Mouse (Mus musculus) G1E (cell line): ENCODE data around the gene Ube2c. TPM values are rescaled to one million over a fixed set of nuclear protein-coding genes. Genes with fewer than 3 reads are reported as not detected.

Experiments used
- ATAC-seq: 2 replicates; pipeline ENCODE4 v1.8.0; 2016; ENCODE audit warnings: mild to moderate bottlenecking; ENCODE audit not compliant: insufficient number of reproducible peaks, poor library complexity, low FRiP score, severe bottlenecking; ENCODE audit errors: extremely low read depth
- DNase-seq: peaks from one replicate; pipeline ENCODE4 v3.0.0; 2012; ENCODE audit warnings: low spot score
- H3K27me3 ChIP-seq: 2 replicates; pipeline ENCODE4 v1.6.1; 2012; ENCODE audit warnings: mild to moderate bottlenecking, low read length, inconsistent platforms; ENCODE audit not compliant: insufficient read depth
- H3K36me3 ChIP-seq: replicated peaks from 2 replicates; pipeline ENCODE3; 2012; ENCODE audit warnings: mild to moderate bottlenecking, inconsistent platforms
- H3K4me1 ChIP-seq: 2 replicates; pipeline ENCODE4 v1.6.1; 2012; ENCODE audit warnings: low read depth, low read length, inconsistent platforms, mixed read lengths; ENCODE audit not compliant: insufficient read depth
- H3K4me3 ChIP-seq: 2 replicates; pipeline ENCODE4 v1.5.1; 2012; ENCODE audit warnings: low read depth, mild to moderate bottlenecking, inconsistent platforms, low read length, moderate library complexity, mixed read lengths
- H3K9me3 ChIP-seq: replicated peaks from 2 replicates; pipeline ENCODE4 v1.6.1; 2012; ENCODE audit warnings: inconsistent platforms
- CTCF ChIP-seq: IDR thresholded peaks from 2 replicates; pipeline ENCODE4 v1.5.1; 2012; ENCODE audit warnings: low read depth, low read length, inconsistent platforms, mixed read lengths
- GATA1 ChIP-seq: IDR thresholded peaks from 2 replicates; pipeline ENCODE4 v1.6.1; 2012; ENCODE audit warnings: borderline replicate concordance, low read length, inconsistent platforms, mixed read lengths
- GATA2 ChIP-seq: IDR thresholded peaks from 2 replicates; pipeline ENCODE4 v1.6.1; 2012; ENCODE audit warnings: low read depth, low read length, inconsistent platforms, borderline replicate concordance
- POLR2AphosphoS5 ChIP-seq: IDR thresholded peaks from 2 replicates; pipeline ENCODE4 v1.6.1; 2012; ENCODE audit warnings: low read depth, low read length, inconsistent platforms; ENCODE audit not compliant: insufficient replicate concordance
- TAL1 ChIP-seq: conservative IDR thresholded peaks from 2 replicates; pipeline ENCODE4 v1.6.1; 2012; ENCODE audit warnings: low read depth, low read length, inconsistent platforms, mixed read lengths
- polyA plus RNA-seq: library from polyadenylated mRNA; stranded (reverse); fragments of >175 nt; gene quantifications from 2 replicates; pipeline ENCODE4 v1.2.3, GENCODE M21; 2012
- total RNA-seq, 2 experiments: library from RNA; stranded (forward) in 1 of 2; stranded (reverse) in 1 of 2; fragments of 200-1000 nt in 1 of 2; fragments of >200 nt in 1 of 2; fragmentation: Nextera tagmentation in 1 of 2; gene quantifications; 2 replicates each; pipeline ENCODE4 v1.2.3; 2014 to 2017

The Ube2c gene
- total and polyA plus RNA-seq, 3 experiments, result 102 to 411 (median 127) TPM

DNA sequence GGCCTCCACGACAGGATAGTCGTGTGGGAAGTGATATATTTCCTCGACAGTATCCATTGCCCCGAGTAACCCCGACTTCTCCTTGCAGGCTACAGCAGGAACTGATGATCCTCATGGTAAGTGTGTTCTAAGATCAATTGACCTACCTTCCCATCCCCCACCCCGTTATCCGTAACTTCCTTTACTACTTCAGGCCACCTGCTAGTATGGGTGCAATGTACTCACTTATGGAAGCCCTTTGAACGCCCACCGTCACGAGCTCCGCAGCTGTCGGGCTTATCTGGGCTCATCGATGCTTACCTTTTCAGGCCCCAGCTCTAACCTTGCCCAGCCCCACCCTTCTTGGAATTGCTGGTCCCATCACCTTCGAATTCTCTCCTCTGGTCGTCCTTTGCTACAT is 581 bp downstream of the Ube2c start:
- Histone ChIP-seq H3K36me3 (peaks cover 66% of the 10 kb centered on the region), H3K27me3 (no peaks in the 10 kb centered on the region), H3K4me3 (peak overlapping the region; percentile 75), H3K9me3 (no peaks in the 10 kb centered on the region), H3K4me1 (peaks cover 55% of the 10 kb centered on the region)
- peak; percentile 23 for DNase-seq
- no peak for TF ChIP-seq TAL1
- no peak for TF ChIP-seq GATA1
- TF ChIP-seq POLR2AphosphoS5, result no peak
- TF ChIP-seq CTCF, result no peak
- TF ChIP-seq GATA2, result no peak
- ATAC-seq, result no peak

DNA sequence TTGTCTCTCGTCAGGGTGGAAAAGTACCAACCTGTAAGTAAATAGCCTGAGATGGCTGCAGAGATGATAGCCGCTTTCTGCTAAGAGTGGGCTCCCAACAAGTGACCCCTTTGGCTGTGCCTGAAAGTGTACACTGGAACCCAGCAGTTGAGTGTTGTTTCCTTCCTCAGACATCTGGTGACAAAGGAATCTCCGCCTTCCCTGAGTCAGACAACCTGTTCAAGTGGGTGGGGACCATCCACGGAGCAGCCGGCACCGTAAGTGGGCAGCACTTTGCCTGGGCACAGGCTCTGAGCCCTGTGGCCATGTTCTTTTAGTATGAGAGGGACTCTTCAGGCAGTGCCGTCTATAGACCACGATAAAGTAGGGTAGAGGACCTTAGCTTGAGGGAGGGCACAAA is 1.4 kb downstream of the Ube2c start:
- DNase-seq (no peak), ATAC-seq (no peak)
- H3K4me1 ChIP-seq, result peaks cover 55% of the 10 kb centered on the region
- H3K27me3 ChIP-seq, result no peaks in the 10 kb centered on the region
- peak overlapping the region; percentile 75 for H3K4me3 ChIP-seq
- peaks cover 58% of the 10 kb centered on the region for H3K36me3 ChIP-seq
- no peaks in the 10 kb centered on the region for H3K9me3 ChIP-seq
- TF ChIP-seq GATA2 (no peak), CTCF (no peak), TAL1 (no peak), POLR2AphosphoS5 (no peak), GATA1 (no peak)

DNA sequence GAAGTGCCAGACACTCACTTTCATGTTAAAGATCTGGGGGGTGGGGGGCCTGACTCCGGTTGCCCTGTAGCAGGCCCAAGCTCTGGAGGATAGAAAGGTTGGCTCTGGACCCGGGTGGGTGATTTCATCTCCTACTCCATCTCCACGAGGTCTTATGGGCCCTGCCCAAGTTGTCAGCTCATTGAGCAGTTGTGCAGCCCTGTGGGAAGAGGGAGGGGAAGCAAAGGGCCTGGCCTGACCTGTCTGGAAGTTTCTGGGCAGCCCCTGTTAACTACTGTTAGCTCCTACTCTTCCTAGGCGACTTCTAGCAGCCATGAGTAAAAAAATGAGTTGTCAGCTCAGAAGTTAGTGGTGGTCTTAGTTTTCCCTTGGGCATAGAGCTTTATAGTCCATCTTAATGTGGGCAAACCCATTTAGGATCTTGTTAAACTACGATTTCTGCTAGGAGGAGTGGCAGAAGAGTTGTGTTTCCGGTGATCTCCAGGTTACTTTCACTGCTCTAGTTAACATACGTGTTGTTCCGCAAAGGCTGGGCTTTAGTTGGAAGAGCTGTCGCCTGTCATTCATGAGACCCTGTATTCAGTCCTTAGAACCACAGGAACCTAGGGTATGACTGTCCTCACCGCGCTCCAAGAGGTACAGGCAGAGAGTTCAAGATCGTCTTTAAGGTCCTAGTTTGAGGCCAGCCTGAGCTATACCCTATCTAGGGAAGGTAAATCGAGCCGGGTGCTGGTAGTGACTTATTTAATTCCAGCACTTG is 3.7 kb downstream of the Ube2c start:
- ATAC-seq (no peak), DNase-seq (no peak)
- peaks cover 21% of the 10 kb centered on the region for H3K27me3 ChIP-seq
- H3K9me3 ChIP-seq, result no peaks in the 10 kb centered on the region
- H3K36me3 ChIP-seq, result peaks cover 35% of the 10 kb centered on the region
- peaks cover 49% of the 10 kb centered on the region for H3K4me1 ChIP-seq
- H3K4me3 ChIP-seq, result no peak overlapping the region
- TF ChIP-seq TAL1 (no peak), GATA1 (no peak), CTCF (no peak), POLR2AphosphoS5 (no peak), GATA2 (no peak)

DNA sequence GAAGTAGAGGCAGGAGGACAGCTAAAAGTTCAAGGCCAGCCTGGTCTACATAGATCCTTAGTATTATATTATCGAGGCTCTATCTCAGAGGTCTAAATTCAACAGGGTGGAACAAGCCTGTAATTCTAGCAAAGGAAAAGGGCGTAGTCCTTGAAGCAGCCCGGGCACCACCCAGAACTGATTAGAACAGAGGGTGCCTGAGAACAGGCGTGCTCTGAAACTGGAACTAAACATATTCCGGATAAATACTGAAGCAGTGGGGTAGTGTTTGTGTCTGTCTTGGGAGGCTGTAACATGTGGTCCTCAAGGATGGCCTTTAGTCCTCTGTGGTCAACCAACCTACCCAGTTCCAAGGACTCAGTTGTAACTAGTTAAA is 4.3 kb downstream of the Ube2c start:
- H3K36me3 ChIP-seq, result peaks cover 33% of the 10 kb centered on the region
- H3K9me3 ChIP-seq, result no peaks in the 10 kb centered on the region
- ATAC-seq (no peak), DNase-seq (no peak)
- no peak overlapping the region; the same call in 1 of the 2 replicates for H3K4me3 ChIP-seq
- H3K27me3 ChIP-seq, result peaks cover 27% of the 10 kb centered on the region
- TF ChIP-seq CTCF (no peak), TAL1 (no peak), GATA2 (no peak), POLR2AphosphoS5 (no peak; the same call in 1 of the 2 replicates), GATA1 (no peak)
- H3K4me1 ChIP-seq, result peaks cover 48% of the 10 kb centered on the region

DNA sequence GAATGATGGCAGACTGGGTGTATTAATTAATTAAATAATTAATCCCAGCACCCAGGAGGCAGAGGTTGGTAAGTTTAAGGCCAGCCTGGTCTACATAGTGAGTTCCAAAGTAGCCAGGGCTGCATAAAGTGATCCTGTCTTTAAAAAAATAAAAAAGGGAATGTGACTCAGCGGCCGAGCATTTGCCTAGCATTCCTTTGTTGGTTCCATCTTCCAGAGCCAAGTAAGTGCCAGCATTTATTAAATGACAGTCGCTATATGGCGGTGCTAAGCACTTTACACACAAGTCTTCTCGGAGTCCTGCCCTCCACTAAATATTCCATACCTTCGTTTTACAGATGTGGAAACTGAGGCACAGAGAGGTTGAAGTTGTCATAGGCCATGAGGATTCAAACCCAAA is 6.4 kb downstream of the Ube2c start:
- H3K4me3 ChIP-seq, result no peak overlapping the region
- H3K36me3 ChIP-seq, result peaks cover 25% of the 10 kb centered on the region
- H3K4me1 ChIP-seq, result peaks cover 32% of the 10 kb centered on the region
- DNase-seq, result no peak
- no peak for ATAC-seq
- TF ChIP-seq POLR2AphosphoS5 (no peak), CTCF (no peak), GATA1 (no peak), TAL1 (no peak), GATA2 (no peak)
- peaks cover 38% of the 10 kb centered on the region for H3K27me3 ChIP-seq
- no peaks in the 10 kb centered on the region for H3K9me3 ChIP-seq

DNA sequence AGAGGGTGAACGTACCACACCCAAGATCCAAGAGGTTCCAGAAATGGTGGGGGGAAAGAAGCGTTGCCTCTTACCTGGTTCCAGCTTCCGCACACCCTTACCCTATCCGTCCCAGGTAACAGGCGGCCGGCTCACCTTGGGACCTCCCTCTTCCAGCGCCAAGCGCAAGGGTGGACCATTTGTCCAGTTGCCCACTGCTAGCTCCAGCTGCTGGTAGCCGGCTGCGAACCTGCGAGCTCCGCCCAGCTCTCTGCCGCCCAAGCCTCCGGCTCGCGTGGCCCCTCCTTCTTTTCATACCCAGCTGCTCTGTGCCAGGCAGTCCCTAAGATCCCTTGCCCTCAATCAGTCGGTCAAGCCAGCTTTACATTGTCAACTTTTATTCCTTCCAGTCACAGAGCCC is 7.1 kb downstream of the Ube2c start:
- ATAC-seq (no peak), DNase-seq (no peak)
- H3K27me3 ChIP-seq, result peaks cover 42% of the 10 kb centered on the region
- peaks cover 28% of the 10 kb centered on the region for H3K4me1 ChIP-seq
- no peak overlapping the region for H3K4me3 ChIP-seq
- peaks cover 18% of the 10 kb centered on the region for H3K36me3 ChIP-seq
- TF ChIP-seq POLR2AphosphoS5 (no peak), TAL1 (no peak), GATA2 (no peak), CTCF (no peak), GATA1 (no peak)
- no peaks in the 10 kb centered on the region for H3K9me3 ChIP-seq
